Mouse (Mus musculus) v-Abl transformed pro-B cells (cell line): ENCODE data around the gene D930048N14Rik.
"Not testable (repeated sequence)": the region's sequence is repeated elsewhere in the genome, so short reads cannot be mapped to it uniquely, and the experiment has no call there.

ENCODE experiments used
- in situ Hi-C, 2 experiments: fragments of 400-800 bp; cut with MboI; formaldehyde crosslinking; loops; one replicate each; pipeline ENCODE4 v1.15.1; 2025; ENCODE audit not compliant: unreplicated experiment in 2 of 2

D930048N14Rik gene

GRCm38 (mm10) chr11:51622971-51623491 is 27.7 kb upstream of the D930048N14Rik start:
- in situ Hi-C loops, result loop anchor here in 1 of 2 experiments (25.0 kb wide), 1 partner anchor 1689 kb away; the partner anchor contains the start of genes Hspa4 and Zcchc10

- in situ Hi-C loops, result no loop called here
Observed at GRCm38 (mm10) chr11:51625187-51625820, 25.4 kb upstream of the D930048N14Rik start.

GRCm38 (mm10) chr11:51627425-51627824 is 23.3 kb upstream of the D930048N14Rik start:
- in situ Hi-C loops, result no loop called here

GRCm38 (mm10) chr11:51627907-51628306 is 22.8 kb upstream of the D930048N14Rik start:
- in situ Hi-C loops, result no loop called here

GRCm38 (mm10) chr11:51629651-51630314 is 21.0 kb upstream of the D930048N14Rik start:
- in situ Hi-C loops, result no loop called here

GRCm38 (mm10) chr11:51632130-51632753 is 18.5 kb upstream of the D930048N14Rik start:
- in situ Hi-C loops, result no loop called here

- in situ Hi-C loops, result not testable (repeated sequence)
Observed at GRCm38 (mm10) chr11:51633200-51633599, 17.6 kb upstream of the D930048N14Rik start.

GRCm38 (mm10) chr11:51633721-51634120 is 17.0 kb upstream of the D930048N14Rik start:
- in situ Hi-C loops, result no loop called here

- in situ Hi-C loops, result no loop called here
Observed at GRCm38 (mm10) chr11:51635127-51635524, 15.6 kb upstream of the D930048N14Rik start.

- in situ Hi-C loops, result no loop called here
Observed at GRCm38 (mm10) chr11:51635525-51636322, 15.0 kb upstream of the D930048N14Rik start, which contains the start of gene Rmnd5b. Rmnd5b (minus strand) TSS chr11:51635896.

GRCm38 (mm10) chr11:51636323-51636684 is 14.4 kb upstream of the D930048N14Rik start:
- in situ Hi-C loops, result no loop called here

- in situ Hi-C loops, result no loop called here
Observed at GRCm38 (mm10) chr11:51637971-51638414, 12.8 kb upstream of the D930048N14Rik start.

- in situ Hi-C loops, result no loop called here
Observed at GRCm38 (mm10) chr11:51638497-51638896, 12.3 kb upstream of the D930048N14Rik start.

GRCm38 (mm10) chr11:51640748-51641147 is 10.0 kb upstream of the D930048N14Rik start:
- in situ Hi-C loops, result no loop called here

- in situ Hi-C loops, result no loop called here
Observed at GRCm38 (mm10) chr11:51643202-51643601, 7.6 kb upstream of the D930048N14Rik start.

GRCm38 (mm10) chr11:51643761-51644160 is 7.0 kb upstream of the D930048N14Rik start:
- in situ Hi-C loops, result no loop called here

GRCm38 (mm10) chr11:51644217-51644616 is 6.5 kb upstream of the D930048N14Rik start:
- in situ Hi-C loops, result no loop called here

- in situ Hi-C loops, result no loop called here
Observed at GRCm38 (mm10) chr11:51645293-51645692, 5.5 kb upstream of the D930048N14Rik start.

- in situ Hi-C loops, result no loop called here
Observed at GRCm38 (mm10) chr11:51646245-51646644, 4.5 kb upstream of the D930048N14Rik start.
